Mouse (Mus musculus): ENCODE data around the gene Hlcs.
A peak's percentile ranks its signal among the peaks of the same experiment; 100 is the strongest.

Hlcs gene

GRCm38 (mm10) chr16:94289138-94290072 lies 24.0 kb downstream of the Hlcs start:
- peak in 1 of 2 experiments; percentile 41 for DNase-seq

- peak in 1 of 2 experiments; percentile 16 for DNase-seq
These were observed 25.5 kb downstream of the Hlcs start for GRCm38 (mm10) chr16:94287826-94288225.

GRCm38 (mm10) chr16:94283972-94284371 lies 29.4 kb downstream of the Hlcs start:
- no peak for DNase-seq

- DNase-seq: no peak
These were observed 42.5 kb downstream of the Hlcs start for GRCm38 (mm10) chr16:94270826-94271225.

- DNase-seq: peak; percentile 80 to 89
These were observed 43.7 kb downstream of the Hlcs start for GRCm38 (mm10) chr16:94269635-94270034.

GRCm38 (mm10) chr16:94268205-94268604 lies 45.2 kb downstream of the Hlcs start:
- DNase-seq: no peak

- DNase-seq: no peak
These were observed 48.8 kb downstream of the Hlcs start for GRCm38 (mm10) chr16:94264611-94265010.

- peak in 1 of 2 experiments; percentile 13 for DNase-seq
These were observed 50.9 kb downstream of the Hlcs start for GRCm38 (mm10) chr16:94262501-94262900.

GRCm38 (mm10) chr16:94260938-94261630 lies 52.3 kb downstream of the Hlcs start:
- peak in 1 of 2 experiments; percentile 16 for DNase-seq

- DNase-seq: peak; percentile 75 to 86
These were observed 54.7 kb downstream of the Hlcs start for GRCm38 (mm10) chr16:94258366-94259310.

- no peak for DNase-seq
These were observed 57.8 kb downstream of the Hlcs start for GRCm38 (mm10) chr16:94255592-94255991.

- DNase-seq: no peak
These were observed 58.3 kb downstream of the Hlcs start for GRCm38 (mm10) chr16:94255035-94255434.

- DNase-seq: no peak
These were observed 58.9 kb downstream of the Hlcs start for GRCm38 (mm10) chr16:94254415-94254891.

GRCm38 (mm10) chr16:94253671-94254414 lies 59.5 kb downstream of the Hlcs start:
- DNase-seq: no peak

- DNase-seq: no peak
These were observed 61.6 kb downstream of the Hlcs start for GRCm38 (mm10) chr16:94251756-94252155.

GRCm38 (mm10) chr16:94250640-94251349 lies 62.6 kb downstream of the Hlcs start:
- no peak for DNase-seq

GRCm38 (mm10) chr16:94250136-94250535 lies 63.2 kb downstream of the Hlcs start:
- peak in 1 of 2 experiments; percentile 17 for DNase-seq

- no peak for DNase-seq
These were observed 63.7 kb downstream of the Hlcs start for GRCm38 (mm10) chr16:94249666-94250065.

GRCm38 (mm10) chr16:94248721-94249120 lies 64.7 kb downstream of the Hlcs start:
- DNase-seq: no peak

- DNase-seq: no peak
These were observed 66.4 kb downstream of the Hlcs start for GRCm38 (mm10) chr16:94246976-94247375.

Data from lung, postnatal 4 days (tissue).